Mouse (Mus musculus): ENCODE results near the gene Sgip1.

GRCm38 (mm10) chr4:102959409-102959808 is 218.3 kb downstream of the Sgip1 start:
- TF ChIP-seq CTCF (IDR thresholded peaks at IDR 0.05 in 2 of 3, conservative IDR thresholded peaks at IDR 0.05 in 1 of 3; ENCODE audit: control insufficient read depth in 1 of 3, insufficient read depth in 1 of 3, low read depth in 2 of 3, low read length in 3 of 3, poor library complexity in 1 of 3, severe bottlenecking in 1 of 3) = no peak
- TF ChIP-seq EP300 (IDR thresholded peaks at IDR 0.05; ENCODE audit: low read depth in 1 of 2, low read length in 2 of 2) = no peak
- TF ChIP-seq CHD1 (IDR thresholded peaks at IDR 0.05; ENCODE audit: low read depth, low read length) = no peak
- no peak for TF ChIP-seq GATA1 (IDR thresholded peaks at IDR 0.05; ENCODE audit: low read depth, low read length)
- TF ChIP-seq POLR2A (IDR thresholded peaks at IDR 0.05; ENCODE audit: control insufficient read depth in 1 of 2, insufficient read depth in 1 of 2, low read depth in 1 of 2, low read length in 2 of 2, poor library complexity in 1 of 2) = no peak
- no peak for TF ChIP-seq USF1 (IDR thresholded peaks at IDR 0.05; ENCODE audit: low read depth, low read length)
- TF ChIP-seq POLR2AphosphoS2 (IDR thresholded peaks at IDR 0.05; ENCODE audit: low read length) = no peak
- no peak for TF ChIP-seq MAZ (IDR thresholded peaks at IDR 0.05; ENCODE audit: low read depth, low read length)
